Mouse (Mus musculus) stomach, postnatal 0 days (tissue): ENCODE measurements around the gene Pitpna. TPM values are rescaled to one million over a fixed set of nuclear protein-coding genes. Genes with fewer than 3 reads are reported as not detected.

Source experiments
- ATAC-seq: fragments of 200-750 bp; cut with Nextera tagmentation; 2 replicates; pipeline ENCODE4 v1.8.0; 2017; ENCODE audit not compliant: low FRiP score, low TSS enrichment
- DNase-seq: peaks from one replicate; pipeline ENCODE4 v3.0.0-alpha.2; 2016; ENCODE audit warnings: low spot score
- H3K27ac ChIP-seq: fragments of 300-500 bp; sonication (generic); replicated peaks from 2 replicates; pipeline ENCODE4 v1.5.1; 2014; ENCODE audit warnings: mild to moderate bottlenecking, control low read depth
- H3K27me3 ChIP-seq: fragments of 300-500 bp; sonication (generic); 2 replicates; pipeline ENCODE4 v1.6.1; 2014; ENCODE audit warnings: low read length; ENCODE audit not compliant: control insufficient read depth, insufficient read depth
- H3K36me3 ChIP-seq: fragments of 300-500 bp; sonication (generic); 2 replicates; pipeline ENCODE4 v1.6.1; 2014; ENCODE audit warnings: low read length, mixed read lengths; ENCODE audit not compliant: control insufficient read depth, insufficient read depth
- H3K4me1 ChIP-seq: fragments of 300-500 bp; sonication (generic); replicated peaks from 2 replicates; pipeline ENCODE4 v1.6.1; 2014; ENCODE audit warnings: antibody characterized with exemption; ENCODE audit not compliant: control insufficient read depth, insufficient read depth
- H3K4me2 ChIP-seq: fragments of 300-500 bp; sonication (generic); replicated peaks from 2 replicates; pipeline ENCODE4 v1.6.1; 2014; ENCODE audit warnings: low read depth, mild to moderate bottlenecking, control low read depth, moderate library complexity
- H3K4me3 ChIP-seq: fragments of 300-500 bp; sonication (generic); 2 replicates; pipeline ENCODE4 v1.5.1; 2014; ENCODE audit warnings: low read depth, low read length, control low read depth
- H3K9ac ChIP-seq: fragments of 300-500 bp; sonication (generic); 2 replicates; pipeline ENCODE4 v1.6.1; 2014; ENCODE audit warnings: mild to moderate bottlenecking, low read length, control low read depth, mixed read lengths
- H3K9me3 ChIP-seq: fragments of 300-500 bp; sonication (generic); 2 replicates; pipeline ENCODE4 v1.6.1; 2016; ENCODE audit warnings: low read length; ENCODE audit not compliant: control insufficient read depth
- CTCF ChIP-seq: IDR thresholded peaks from 2 replicates; pipeline ENCODE4 v1.5.1; 2016; ENCODE audit warnings: antibody characterized with exemption, low read depth, mild to moderate bottlenecking, moderate library complexity
- EP300 ChIP-seq: optimal IDR thresholded peaks from 2 replicates; pipeline ENCODE3; 2016; ENCODE audit warnings: antibody characterized with exemption
- WGBS: fragments of 180-500 bp; shearing (Covaris S2); extraction: QIAGEN DNeasy Blood & Tissue Kit; methylation state at CpG from one replicate; pipeline ENCODE4 v1.1.7; 2014; 5-methylcytosine and 5-hydroxymethylcytosine counted together
- polyA plus RNA-seq: library from polyadenylated mRNA; unstranded; fragments of >200 nt; fragmentation: Nextera tagmentation; extraction: Ambion mirVana; gene quantifications from 2 replicates; pipeline ENCODE4 v1.2.1, GENCODE M21; 2015

Gene Pitpna
- polyA plus RNA-seq, 1 experiment from 2014 or later: 79.3 TPM

GRCm38 (mm10) chr11:75578609-75579008, 9.3 kb upstream of the Pitpna start:
- Histone ChIP-seq H3K9me3 (no peaks in the 10 kb centered on the region), H3K4me1 (no peaks in the 10 kb centered on the region), H3K27ac (no peak overlapping the region), H3K4me2 (no peak overlapping the region), H3K27me3 (no peaks in the 10 kb centered on the region), H3K4me3 (no peak overlapping the region), H3K9ac (no peak overlapping the region), H3K36me3 (no peaks in the 10 kb centered on the region)
- no peak for ATAC-seq
- DNase-seq: no peak
- no peak for TF ChIP-seq EP300
- no peak for TF ChIP-seq CTCF
- WGBS: 75% methylated on average over 5 of the region's 5 CpGs

- H3K4me1 ChIP-seq: no peaks in the 10 kb centered on the region
- no peak for TF ChIP-seq CTCF
- no peaks in the 10 kb centered on the region for H3K9me3 ChIP-seq
- no peak for ATAC-seq
- no peak overlapping the region for H3K4me3 ChIP-seq
- no peak overlapping the region for H3K27ac ChIP-seq
- 94% methylated on average over 7 of the region's 7 CpGs for WGBS
- no peak overlapping the region for H3K9ac ChIP-seq
- H3K36me3 ChIP-seq: no peaks in the 10 kb centered on the region
- no peaks in the 10 kb centered on the region for H3K27me3 ChIP-seq
- DNase-seq: no peak
- H3K4me2 ChIP-seq: no peak overlapping the region
Measured at GRCm38 (mm10) chr11:75581495-75582149, 6.3 kb upstream of the Pitpna start.

- WGBS: 56% methylated on average over 2 of the region's 2 CpGs
- no peak overlapping the region for H3K9ac ChIP-seq
- no peak for TF ChIP-seq CTCF
- TF ChIP-seq EP300: no peak
- H3K4me2 ChIP-seq: no peak overlapping the region
- H3K4me3 ChIP-seq: no peak overlapping the region
- H3K27me3 ChIP-seq: no peaks in the 10 kb centered on the region
- no peaks in the 10 kb centered on the region for H3K4me1 ChIP-seq
- no peaks in the 10 kb centered on the region for H3K36me3 ChIP-seq
- no peak for ATAC-seq
- no peak for DNase-seq
- no peak overlapping the region for H3K27ac ChIP-seq
- no peaks in the 10 kb centered on the region for H3K9me3 ChIP-seq
Measured at GRCm38 (mm10) chr11:75583521-75583920, 4.4 kb upstream of the Pitpna start.

GRCm38 (mm10) chr11:75585061-75585460, 2.8 kb upstream of the Pitpna start:
- no peak for TF ChIP-seq EP300
- no peak for TF ChIP-seq CTCF
- ATAC-seq: no peak
- no peak for DNase-seq

GRCm38 (mm10) chr11:75585978-75586377, 1.9 kb upstream of the Pitpna start:
- 74% methylated on average over 5 of the region's 5 CpGs for WGBS
- Histone ChIP-seq H3K36me3 (no peaks in the 10 kb centered on the region), H3K27me3 (no peaks in the 10 kb centered on the region), H3K27ac (no peak overlapping the region), H3K4me1 (peaks cover 6% of the 10 kb centered on the region), H3K9ac (no peak overlapping the region), H3K4me3 (no peak overlapping the region), H3K4me2 (no peak overlapping the region), H3K9me3 (no peaks in the 10 kb centered on the region)
- no peak for ATAC-seq
- DNase-seq: no peak
- TF ChIP-seq EP300 (no peak), CTCF (no peak)

More at GRCm38 (mm10) chr11:75585061-75585460, 2.8 kb upstream of the Pitpna start:
- H3K9me3 ChIP-seq: no peaks in the 10 kb centered on the region
- no peaks in the 10 kb centered on the region for H3K36me3 ChIP-seq
- H3K27ac ChIP-seq: no peak overlapping the region
- no peak overlapping the region for H3K4me2 ChIP-seq
- peaks cover 6% of the 10 kb centered on the region for H3K4me1 ChIP-seq
- no peaks in the 10 kb centered on the region for H3K27me3 ChIP-seq
- no peak overlapping the region for H3K4me3 ChIP-seq
- 60% methylated on average over 4 of the region's 4 CpGs for WGBS
- H3K9ac ChIP-seq: no peak overlapping the region

- no peak overlapping the region for H3K9ac ChIP-seq
- 83% methylated on average over 5 of the region's 5 CpGs for WGBS
- H3K27ac ChIP-seq: no peak overlapping the region
- no peaks in the 10 kb centered on the region for H3K36me3 ChIP-seq
- DNase-seq: no peak
- H3K4me2 ChIP-seq: no peak overlapping the region
- ATAC-seq: no peak
- H3K27me3 ChIP-seq: no peaks in the 10 kb centered on the region
- H3K4me3 ChIP-seq: no peak overlapping the region
- no peaks in the 10 kb centered on the region for H3K9me3 ChIP-seq
- H3K4me1 ChIP-seq: peaks cover 6% of the 10 kb centered on the region
- TF ChIP-seq EP300 (no peak), CTCF (no peak)
Measured at GRCm38 (mm10) chr11:75586963-75587362, 934 bp upstream of the Pitpna start.
